Mouse (Mus musculus) left cerebral cortex, adult 8-10 months (tissue): ENCODE data around the gene Wdfy2. TPM values are rescaled to one million over a fixed set of nuclear protein-coding genes. Genes with fewer than 3 reads are reported as not detected.

Experiments
- DNase-seq, 2 experiments: peaks; one replicate each; pipeline ENCODE4 v3.0.0; 2022; ENCODE audit warnings: low spot score in 2 of 2
- total RNA-seq, 4 experiments: library from RNA; stranded (reverse); gene quantifications; 2 replicates each; pipeline ENCODE4 v1.2.4; 2022

Wdfy2 gene
- total RNA-seq, 4 experiments from 2014 or later: 11.9 to 13.6 (median 13.3) TPM

DNA sequence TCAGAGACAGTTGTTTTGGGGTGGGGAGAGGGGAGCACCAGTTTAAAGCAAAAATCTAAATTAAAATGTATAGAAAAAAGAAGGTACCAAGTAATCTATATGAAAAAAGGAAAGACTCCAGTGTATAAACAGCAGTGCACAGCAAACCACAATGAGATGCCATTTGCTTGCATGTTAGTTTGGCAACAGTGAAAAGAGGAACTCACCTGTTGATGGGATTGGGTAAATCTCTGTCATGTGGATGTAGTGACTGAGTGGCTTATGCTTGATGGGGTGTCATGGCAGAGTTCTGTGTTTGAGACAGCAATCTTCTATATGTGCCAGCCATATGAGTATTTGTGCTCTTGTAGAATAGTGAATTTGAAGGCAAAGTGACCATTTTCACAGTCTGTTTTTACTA, 85.2 kb downstream of the Wdfy2 start:
- no peak for DNase-seq

GRCm38 (mm10) chr14:62924800-62925199, 87.3 kb downstream of the Wdfy2 start:
- no peak for DNase-seq

DNA sequence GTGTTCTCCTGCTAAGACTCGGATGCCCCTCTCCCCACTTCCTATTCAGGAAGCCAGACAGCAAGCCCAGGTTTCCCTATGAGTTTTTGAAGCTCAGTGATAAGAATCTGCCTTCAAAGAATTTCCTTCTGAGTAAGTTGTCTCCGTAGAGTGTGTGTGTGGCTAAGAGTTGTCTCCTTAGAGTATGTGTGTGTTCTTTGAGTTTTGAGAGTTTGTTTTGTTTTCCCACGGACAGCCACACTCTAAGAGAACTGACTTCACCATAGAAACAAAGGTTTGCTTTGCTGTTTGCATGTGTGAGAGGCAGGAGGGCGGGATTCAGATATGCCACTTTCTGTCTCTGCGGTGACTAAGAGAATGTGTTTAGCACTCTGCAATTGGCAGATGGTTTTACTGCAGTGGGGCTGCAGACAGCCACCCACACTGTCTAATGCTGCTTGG, 90.6 kb downstream of the Wdfy2 start:
- DNase-seq: peak in 1 of 2 experiments; percentile 51

DNA sequence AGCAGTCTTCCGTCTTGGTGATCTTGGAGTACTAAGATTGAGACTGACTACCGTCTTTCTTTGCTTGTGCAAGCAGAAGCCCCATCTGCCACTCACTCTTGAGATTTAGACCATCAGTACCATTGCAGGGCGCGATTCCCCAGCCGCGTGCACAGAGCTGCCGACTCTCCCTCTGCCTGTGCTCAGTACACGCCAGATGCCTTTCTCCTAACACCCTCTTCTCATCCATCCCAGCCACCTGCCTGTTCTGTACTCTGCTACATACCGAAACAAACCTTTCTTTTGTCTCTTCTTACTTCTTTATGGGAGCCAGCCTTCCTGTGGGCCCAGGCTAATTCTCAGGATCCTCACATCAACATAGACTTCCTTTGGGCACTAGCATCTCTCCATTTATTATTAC, 97.9 kb downstream of the Wdfy2 start:
- DNase-seq: no peak

- no peak for DNase-seq
Observed at GRCm38 (mm10) chr14:62936631-62937380, 99.3 kb downstream of the Wdfy2 start.

DNA sequence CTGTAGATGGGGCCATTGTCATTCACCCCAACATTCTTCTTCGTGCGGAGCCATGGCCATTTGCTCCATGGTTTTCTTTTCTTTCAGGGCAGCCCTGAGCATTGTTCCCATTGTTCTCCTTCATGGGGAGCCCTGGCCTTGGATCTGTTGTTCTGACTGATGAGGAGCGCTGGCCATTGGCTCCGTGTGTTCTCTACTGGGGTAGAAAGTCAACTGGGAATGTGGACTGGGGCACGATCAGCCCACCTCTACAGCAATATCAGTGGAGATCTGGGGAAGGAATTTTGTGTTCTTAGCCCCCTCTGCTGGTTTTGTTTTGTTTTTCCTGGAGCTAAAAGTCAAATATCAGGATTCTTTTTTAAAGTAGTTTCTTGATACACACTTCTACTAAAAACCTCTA, 100.2 kb downstream of the Wdfy2 start:
- no peak for DNase-seq

DNA sequence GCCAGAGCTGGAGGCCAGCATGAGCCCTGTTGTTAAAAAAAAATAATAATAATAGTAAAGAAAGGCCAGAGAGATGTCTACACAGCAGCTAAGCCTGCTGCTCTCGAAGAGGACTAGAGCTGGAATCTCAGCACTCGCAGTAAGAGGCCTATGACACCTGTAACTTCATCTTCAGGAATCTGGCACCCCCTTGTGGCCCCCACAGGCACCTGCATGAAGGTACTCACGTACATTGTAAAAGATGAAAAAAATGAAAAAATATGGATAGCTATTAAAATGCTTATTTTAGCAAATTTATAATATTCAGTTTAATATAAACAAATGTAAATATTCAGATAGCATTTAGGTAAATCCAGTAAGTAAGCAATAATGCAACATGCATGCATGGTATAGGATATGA, 102.0 kb downstream of the Wdfy2 start:
- DNase-seq: no peak

DNA sequence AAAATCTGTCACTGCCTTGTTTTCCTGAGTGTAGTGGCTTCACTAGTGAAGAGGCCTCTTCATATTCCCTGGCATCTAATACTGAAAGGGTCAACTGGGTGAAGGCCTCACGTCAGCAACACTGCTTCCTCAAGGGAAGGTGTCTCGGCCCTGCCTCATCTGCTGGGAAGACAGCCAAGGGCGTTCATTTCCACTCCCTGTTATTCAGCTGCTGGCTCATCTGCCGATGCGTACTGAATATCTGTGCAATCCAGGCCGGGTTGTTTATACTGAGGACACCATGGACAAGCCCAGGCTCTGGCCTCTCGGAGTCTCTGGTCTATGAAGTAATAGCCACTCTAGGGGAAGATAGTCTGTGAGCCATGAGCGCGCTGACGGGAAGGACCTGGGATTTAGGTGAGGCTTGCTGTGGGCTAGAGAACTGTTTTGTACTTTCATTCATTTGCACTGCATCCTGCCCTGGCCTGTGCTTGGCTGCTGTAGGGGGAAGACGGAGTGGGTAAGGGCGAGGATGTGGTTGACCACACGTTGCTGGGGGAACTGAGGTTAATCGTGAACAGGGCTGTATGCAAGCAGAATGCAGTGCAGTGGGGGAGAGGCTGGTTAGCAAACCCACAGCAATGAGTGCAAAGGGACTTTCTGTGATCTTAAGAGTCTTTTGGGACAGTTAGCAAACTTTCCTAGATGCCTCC, 103.1 kb downstream of the Wdfy2 start:
- no peak for DNase-seq

- DNase-seq: no peak
Observed at GRCm38 (mm10) chr14:62946794-62947193, 109.3 kb downstream of the Wdfy2 start.

DNA sequence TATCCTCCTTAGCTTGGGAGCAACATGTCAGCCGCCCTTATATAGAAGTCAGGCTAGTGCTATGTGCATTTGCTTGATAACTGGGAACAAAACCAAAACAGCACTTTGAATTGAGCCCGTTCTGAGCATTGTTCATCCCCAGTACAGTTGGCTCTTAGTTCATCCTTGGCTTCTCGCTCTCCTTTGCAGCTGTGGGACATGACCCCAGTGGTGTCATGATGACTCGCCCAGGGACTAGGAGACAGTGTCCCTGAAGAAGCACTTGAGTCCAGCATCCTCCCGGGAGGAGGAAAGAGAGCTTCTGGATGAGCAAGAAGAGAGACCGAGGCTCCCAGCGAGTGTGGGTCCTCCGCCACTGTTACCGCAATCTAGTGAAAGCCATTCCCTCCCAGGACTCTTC, 118.6 kb downstream of the Wdfy2 start:
- DNase-seq: no peak

GRCm38 (mm10) chr14:62963632-62964031, 126.2 kb downstream of the Wdfy2 start:
- DNase-seq: no peak

- DNase-seq: no peak
Observed at GRCm38 (mm10) chr14:62965342-62965741, 127.9 kb downstream of the Wdfy2 start.

DNA sequence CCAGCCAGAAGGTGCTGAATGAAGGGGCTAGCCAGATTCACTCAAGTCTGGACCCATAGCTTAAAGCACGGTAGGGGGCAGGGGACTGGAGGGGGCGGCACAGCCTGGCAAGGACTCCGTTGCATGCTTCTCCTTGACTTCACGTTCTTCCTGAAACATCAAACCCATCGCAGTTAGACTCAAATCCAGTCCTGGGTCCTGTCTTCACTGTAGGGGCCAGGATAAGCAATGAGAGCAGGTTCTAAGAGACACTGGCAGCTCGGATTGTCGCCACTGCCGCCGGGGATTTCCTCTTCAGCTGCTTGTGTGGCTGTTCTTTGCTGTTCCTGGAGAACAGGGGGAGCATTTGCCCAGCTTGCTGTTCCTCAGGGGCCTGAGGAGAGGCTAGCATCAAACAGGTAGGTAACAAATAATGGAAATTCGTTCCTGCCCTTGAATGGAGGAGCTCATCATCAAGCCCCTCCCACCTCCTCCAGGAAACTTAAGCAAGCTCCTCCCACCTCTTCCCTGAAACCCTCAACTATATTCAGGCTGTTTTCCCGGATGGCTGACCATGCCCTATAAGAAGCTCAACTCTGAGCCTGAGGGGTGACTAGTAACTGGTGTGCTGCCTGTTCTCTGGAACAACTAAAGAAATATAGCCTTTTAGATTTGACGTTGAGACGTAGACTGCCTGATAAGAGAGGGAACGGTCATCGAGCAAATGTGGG, 128.5 kb downstream of the Wdfy2 start:
- DNase-seq: no peak

- DNase-seq: peak in 1 of 2 experiments; percentile 57
Observed at GRCm38 (mm10) chr14:62975046-62975445, 137.6 kb downstream of the Wdfy2 start.

GRCm38 (mm10) chr14:62979815-62980214, 142.3 kb downstream of the Wdfy2 start:
- DNase-seq: no peak

- no peak for DNase-seq
Observed at GRCm38 (mm10) chr14:62984410-62984809, 146.9 kb downstream of the Wdfy2 start, which contains the start of gene Defb48. TSS of gene Defb48 (minus strand) at chr14:62984510.

- DNase-seq: no peak
Observed at GRCm38 (mm10) chr14:62991271-62991670, 153.8 kb downstream of the Wdfy2 start.

DNA sequence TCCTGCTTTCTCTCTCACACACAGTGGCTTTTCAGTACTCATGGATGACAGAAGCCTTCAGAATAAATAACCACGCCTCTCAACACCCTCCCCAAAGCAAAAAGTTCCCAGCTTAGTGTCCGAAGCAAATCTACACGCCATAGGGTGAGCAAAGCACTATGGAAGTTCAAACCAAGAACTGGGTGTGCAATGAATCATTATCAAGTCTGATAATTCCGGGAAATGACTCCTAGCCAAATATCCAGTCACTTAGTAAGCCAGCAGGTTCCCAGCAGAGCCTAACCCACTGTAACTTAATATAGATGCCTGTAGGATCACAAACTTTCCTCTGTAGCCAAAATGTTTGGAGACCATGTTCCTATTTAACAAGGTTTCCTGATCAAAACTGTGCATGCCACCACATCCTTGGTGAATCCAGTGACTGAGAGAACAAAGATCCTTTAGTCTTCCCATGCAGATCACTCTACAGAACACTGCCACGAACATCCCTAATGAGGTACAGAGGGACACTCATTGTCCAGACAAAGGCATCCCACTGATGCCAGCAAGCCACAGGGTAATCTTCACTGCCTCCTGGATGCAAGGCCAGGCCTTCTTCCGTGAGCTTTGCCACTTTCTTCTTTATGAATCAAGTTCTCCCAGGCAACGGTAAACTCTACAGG, 154.5 kb downstream of the Wdfy2 start:
- no peak for DNase-seq

GRCm38 (mm10) chr14:62997777-62998176, 160.3 kb downstream of the Wdfy2 start, which contains the start of gene Defb47:
TSS of gene Defb47 (plus strand) at chr14:62998077.
- DNase-seq: no peak

- no peak for DNase-seq
Observed at GRCm38 (mm10) chr14:62998977-62999376, 161.5 kb downstream of the Wdfy2 start.

GRCm38 (mm10) chr14:63002588-63002987, 165.1 kb downstream of the Wdfy2 start:
- DNase-seq: no peak
